Mouse (Mus musculus): ENCODE data around the gene Gm5150. TPM values are rescaled to one million over a fixed set of nuclear protein-coding genes. Genes with fewer than 3 reads are reported as not detected.
"Not testable (repeated sequence)": the region's sequence is repeated elsewhere in the genome, so short reads cannot be mapped to it uniquely, and the experiment has no call there.

The Gm5150 gene
- polyA plus RNA-seq (2015; fragmentation: Nextera tagmentation; extraction: Ambion mirVana) = 0.51 and 0.74 TPM in 2 replicates

DNA sequence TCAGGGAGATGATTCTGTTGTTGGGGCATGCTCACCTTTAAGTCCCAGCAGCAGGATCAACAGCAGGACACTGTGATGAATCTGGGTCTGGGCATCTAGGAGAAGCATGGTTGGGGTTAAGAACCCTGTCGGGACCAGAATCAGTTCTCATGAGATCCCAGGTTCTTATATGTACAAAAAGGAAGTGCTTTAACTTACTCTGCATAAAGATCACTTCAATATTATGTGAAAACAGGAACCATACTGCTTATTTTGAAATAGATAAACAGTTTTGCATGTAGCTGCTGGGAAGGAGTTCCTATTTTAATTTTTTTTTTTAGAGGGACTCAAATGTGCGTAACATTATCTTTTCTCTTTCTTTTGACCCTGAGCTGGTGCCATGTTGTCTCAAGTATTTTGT lies at the start of gene Gm5150:
TSS of gene Gm5150 (minus strand) at position 223 of the 400 bp plus-strand sequence.
- 73% methylated on average over 2 of the region's 2 CpGs for WGBS (ENCODE audit: insufficient replicate concordance)
- ATAC-seq (ENCODE audit: insufficient read depth) = no peak
- Histone ChIP-seq H3K9ac (no peak within 1 kb of the TSS), H3K27me3 (no peaks in the 10 kb centered on the region), H3K4me1 (replicated peaks) (no peaks in the 10 kb centered on the region), H3K27ac (replicated peaks) (no peak within 1 kb of the TSS), H3K36me3 (replicated peaks) (no peaks in the 10 kb centered on the region), H3K9me3 (replicated peaks) (no peaks in the 10 kb centered on the region), H3K4me3 (replicated peaks) (no peak within 1 kb of the TSS), H3K4me2 (no peak within 1 kb of the TSS)

DNA sequence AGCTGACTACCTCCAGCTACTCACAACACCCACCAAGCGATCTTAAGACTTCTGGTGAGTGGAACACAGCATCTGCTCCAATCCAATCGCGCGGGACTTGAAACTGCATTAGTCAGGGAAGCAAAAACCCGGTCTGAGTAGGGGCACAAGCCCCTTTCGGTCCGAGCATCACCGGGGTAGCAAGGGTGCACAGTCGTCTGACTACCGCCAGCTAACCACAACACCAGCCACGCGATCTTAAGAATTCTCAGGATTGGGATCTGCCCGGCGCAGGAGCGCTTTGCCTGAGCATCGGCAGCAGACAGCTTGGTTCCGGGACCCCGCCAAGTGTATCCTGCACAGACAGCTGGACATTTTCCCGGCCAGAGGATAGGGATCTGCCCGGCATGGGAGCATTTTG lies 45.5 kb upstream of the Gm5150 start:
- WGBS (ENCODE audit: insufficient replicate concordance) = 63% methylated on average over 20 of the region's 20 CpGs
- H3K9me3 ChIP-seq (replicated peaks); ATAC-seq (ENCODE audit: insufficient read depth); H3K27me3 ChIP-seq; H3K27ac ChIP-seq (replicated peaks); H3K4me3 ChIP-seq (replicated peaks); H3K9ac ChIP-seq; H3K4me1 ChIP-seq (replicated peaks); H3K4me2 ChIP-seq; H3K36me3 ChIP-seq (replicated peaks): not testable (repeated sequence)

DNA sequence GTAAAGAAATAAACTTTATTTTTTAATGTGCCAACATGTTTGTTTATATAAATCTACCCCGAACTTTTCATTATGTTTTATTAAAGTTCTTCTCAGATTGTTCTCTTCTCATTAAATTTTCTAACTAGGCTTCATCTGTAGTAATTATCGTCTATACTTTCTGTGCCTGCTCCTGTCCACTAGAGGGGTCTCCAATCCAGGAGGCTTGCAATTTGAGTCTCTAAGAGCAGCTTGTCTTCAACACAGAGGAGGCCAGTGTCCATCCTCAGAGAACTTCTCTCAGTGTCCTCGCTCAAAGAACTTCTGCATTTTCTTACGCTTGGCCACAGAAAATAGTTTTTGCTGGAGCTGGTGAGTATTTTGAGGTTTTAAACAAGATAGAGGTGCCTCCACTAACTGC lies 41.1 kb upstream of the Gm5150 start:
- no peak overlapping the region for H3K4me3 ChIP-seq (replicated peaks)
- H3K27ac ChIP-seq (replicated peaks) = no peak overlapping the region
- H3K9ac ChIP-seq = no peak overlapping the region
- no peak overlapping the region for H3K4me2 ChIP-seq
- no peaks in the 10 kb centered on the region for H3K4me1 ChIP-seq (replicated peaks)
- H3K36me3 ChIP-seq (replicated peaks) = no peaks in the 10 kb centered on the region
- H3K9me3 ChIP-seq (replicated peaks) = no peaks in the 10 kb centered on the region
- ATAC-seq (ENCODE audit: insufficient read depth) = no peak
- no peaks in the 10 kb centered on the region for H3K27me3 ChIP-seq
- 39% methylated on average over 4 of the region's 4 CpGs for WGBS (ENCODE audit: insufficient replicate concordance)

DNA sequence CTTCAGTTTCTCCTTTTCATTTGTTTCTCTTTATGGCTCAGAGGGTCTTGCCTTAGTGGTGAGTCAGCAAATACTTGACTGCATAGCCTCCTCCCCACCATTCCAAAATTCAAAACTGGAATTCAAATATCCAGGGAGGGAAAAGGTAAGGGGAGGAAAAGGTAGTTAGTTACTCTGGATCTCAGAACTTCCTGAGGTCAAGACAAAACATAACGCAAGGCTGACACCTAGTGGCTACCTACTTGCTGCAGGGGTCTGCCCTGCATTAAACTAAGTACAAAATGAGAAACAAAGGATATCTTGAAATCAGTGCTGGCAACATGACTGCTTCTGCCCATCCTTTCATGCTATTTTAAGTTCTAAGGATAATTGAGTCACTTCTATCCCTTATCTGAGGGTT lies 37.1 kb upstream of the Gm5150 start:
- WGBS (ENCODE audit: insufficient replicate concordance) = 8% methylated on average over 1 of the region's 1 CpGs
- Histone ChIP-seq H3K9ac (no peak overlapping the region), H3K4me3 (replicated peaks) (no peak overlapping the region), H3K9me3 (replicated peaks) (no peaks in the 10 kb centered on the region), H3K27ac (replicated peaks) (no peak overlapping the region), H3K4me2 (no peak overlapping the region), H3K36me3 (replicated peaks) (no peaks in the 10 kb centered on the region), H3K27me3 (no peaks in the 10 kb centered on the region), H3K4me1 (replicated peaks) (no peaks in the 10 kb centered on the region)
- ATAC-seq (ENCODE audit: insufficient read depth) = no peak

DNA sequence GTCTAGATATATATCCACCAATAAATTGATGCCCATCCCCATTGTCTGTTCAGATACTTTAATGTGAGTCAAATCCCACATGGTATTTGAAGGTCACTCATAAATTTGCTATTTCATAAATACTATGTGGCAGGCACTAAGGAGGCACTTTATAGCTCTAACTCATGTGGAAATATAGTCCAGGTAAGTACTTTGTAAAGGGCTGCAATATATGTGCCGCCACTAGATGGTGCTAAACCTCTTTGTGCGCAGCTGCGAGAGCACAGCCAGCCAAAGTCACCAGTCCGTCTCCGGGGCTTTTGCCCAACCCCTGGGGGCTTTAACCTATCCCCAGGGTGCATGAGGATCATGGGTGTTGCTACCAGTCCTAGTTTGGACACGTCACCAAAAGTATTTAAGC lies 18.8 kb upstream of the Gm5150 start:
- H3K4me2 ChIP-seq; H3K9me3 ChIP-seq (replicated peaks); H3K9ac ChIP-seq; H3K27ac ChIP-seq (replicated peaks); H3K36me3 ChIP-seq (replicated peaks); H3K27me3 ChIP-seq; ATAC-seq (ENCODE audit: insufficient read depth); H3K4me3 ChIP-seq (replicated peaks); H3K4me1 ChIP-seq (replicated peaks): not testable (repeated sequence)
- 5% methylated on average over 6 of the region's 6 CpGs for WGBS (ENCODE audit: insufficient replicate concordance)

DNA sequence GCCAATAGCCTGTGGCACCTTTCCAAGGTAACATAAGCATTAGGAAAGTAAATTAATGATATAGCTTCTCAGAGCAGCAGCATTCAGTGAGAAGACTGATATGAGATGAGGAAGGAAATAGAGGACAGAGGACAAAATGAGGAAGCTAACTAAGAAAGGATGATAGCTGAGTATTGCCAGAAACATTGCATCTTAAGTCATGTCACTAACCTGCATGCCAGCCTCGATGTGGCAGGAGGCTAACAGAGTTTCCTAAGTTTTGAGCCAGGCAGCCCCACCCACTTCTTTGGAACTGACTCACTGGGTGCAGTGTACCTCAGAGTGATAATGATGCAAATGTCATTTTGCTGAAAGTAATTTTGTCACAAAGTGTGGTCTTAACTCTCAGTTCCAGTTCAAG lies 16.0 kb upstream of the Gm5150 start:
- no peaks in the 10 kb centered on the region for H3K4me1 ChIP-seq (replicated peaks)
- H3K27ac ChIP-seq (replicated peaks) = no peak overlapping the region
- no peak for ATAC-seq (ENCODE audit: insufficient read depth)
- no peak overlapping the region for H3K4me2 ChIP-seq
- H3K9me3 ChIP-seq (replicated peaks) = no peaks in the 10 kb centered on the region
- WGBS (ENCODE audit: insufficient replicate concordance) = 26% methylated on average over 1 of the region's 1 CpGs
- H3K36me3 ChIP-seq (replicated peaks) = no peaks in the 10 kb centered on the region
- H3K9ac ChIP-seq = no peak overlapping the region
- H3K27me3 ChIP-seq = no peaks in the 10 kb centered on the region
- no peak overlapping the region for H3K4me3 ChIP-seq (replicated peaks)

DNA sequence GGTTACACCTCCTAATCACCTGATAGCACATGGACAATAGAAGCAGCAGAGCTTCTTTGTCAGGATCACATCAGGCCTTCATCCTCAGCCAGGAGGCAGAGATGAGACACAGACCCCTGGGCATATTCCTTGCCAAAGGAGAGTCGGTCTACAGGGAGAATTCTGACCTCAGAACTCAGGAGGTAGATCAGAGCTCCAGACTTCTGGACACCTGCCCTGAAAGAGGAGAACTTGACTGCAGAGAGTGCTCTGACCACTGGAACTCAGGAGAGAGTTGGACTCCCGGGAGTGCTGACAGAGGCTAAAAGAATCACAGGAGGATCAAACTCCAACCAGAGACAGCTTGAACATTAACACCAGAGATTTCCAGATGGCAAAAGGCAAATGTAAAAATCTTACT lies 8.2 kb upstream of the Gm5150 start:
- H3K4me3 ChIP-seq (replicated peaks); H3K27ac ChIP-seq (replicated peaks); H3K4me1 ChIP-seq (replicated peaks); ATAC-seq (ENCODE audit: insufficient read depth); H3K36me3 ChIP-seq (replicated peaks); H3K4me2 ChIP-seq; H3K9ac ChIP-seq; H3K9me3 ChIP-seq (replicated peaks); H3K27me3 ChIP-seq: not testable (repeated sequence)
- WGBS (ENCODE audit: insufficient replicate concordance) = 60% methylated on average over 2 of the region's 2 CpGs

DNA sequence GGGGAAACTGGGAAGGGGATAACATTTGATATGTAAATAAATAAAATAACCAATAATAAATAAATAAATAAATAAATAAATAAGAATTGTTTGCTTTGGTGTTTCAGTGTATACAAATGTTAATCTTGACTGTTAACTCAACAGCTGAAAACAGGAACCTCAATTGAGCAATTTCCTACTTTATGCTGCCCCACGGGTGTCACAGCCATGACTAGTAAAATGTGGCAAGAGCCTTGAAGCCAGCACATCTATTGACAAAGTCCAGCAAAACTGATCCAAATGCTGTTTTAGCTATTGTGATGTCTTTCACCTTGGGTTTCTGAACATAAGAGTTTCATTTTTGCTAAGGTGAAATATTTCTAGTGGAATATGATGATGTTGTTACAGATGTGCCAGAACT lies 1.6 kb upstream of the Gm5150 start:
- Histone ChIP-seq H3K4me1 (replicated peaks) (no peaks in the 10 kb centered on the region), H3K4me3 (replicated peaks) (no peak overlapping the region), H3K27ac (replicated peaks) (no peak overlapping the region), H3K4me2 (no peak overlapping the region), H3K36me3 (replicated peaks) (no peaks in the 10 kb centered on the region), H3K27me3 (no peaks in the 10 kb centered on the region), H3K9me3 (replicated peaks) (no peaks in the 10 kb centered on the region), H3K9ac (no peak overlapping the region)
- WGBS (ENCODE audit: insufficient replicate concordance) = 20% methylated on average over 1 of the region's 1 CpGs
- ATAC-seq (ENCODE audit: insufficient read depth) = no peak

DNA sequence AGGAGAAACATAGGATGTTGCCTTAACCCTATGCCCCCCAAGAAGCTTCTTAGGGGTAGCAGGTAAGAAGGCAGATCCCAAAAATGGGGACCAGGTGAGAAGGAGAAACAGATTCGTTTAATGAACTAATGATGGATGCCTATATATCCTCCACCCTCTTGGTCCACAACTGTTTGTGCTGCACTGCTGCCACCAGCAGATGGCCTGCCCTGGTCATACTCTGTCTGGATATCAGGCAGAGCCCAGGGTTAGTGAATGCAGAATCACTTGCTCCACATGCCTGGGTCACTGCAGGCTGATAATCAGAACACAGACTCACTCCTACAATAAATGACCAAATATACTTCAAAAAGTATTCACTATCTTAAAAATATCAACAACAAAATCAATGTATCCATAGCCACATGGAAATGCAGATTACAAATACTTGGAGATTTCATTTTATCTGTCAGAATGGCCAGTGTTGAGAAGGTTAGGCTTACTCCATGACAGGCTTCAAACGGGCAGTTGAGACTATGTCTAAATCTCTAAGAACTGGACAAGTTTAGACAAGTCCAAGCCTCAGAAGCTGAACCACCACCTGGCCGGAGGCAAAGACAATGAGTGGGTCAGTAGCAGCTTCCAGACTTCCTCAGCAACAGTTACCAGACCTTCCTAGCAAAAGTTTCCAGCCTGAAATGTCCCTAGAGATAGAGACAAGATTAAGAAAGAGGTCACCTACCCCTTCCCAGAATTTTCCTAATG lies 2.2 kb downstream of the Gm5150 start:
- H3K36me3 ChIP-seq (replicated peaks) = no peaks in the 10 kb centered on the region
- H3K4me2 ChIP-seq = no peak overlapping the region
- 57% methylated on average over 3 of the region's 3 CpGs for WGBS (ENCODE audit: insufficient replicate concordance)
- H3K27me3 ChIP-seq = no peaks in the 10 kb centered on the region
- H3K9ac ChIP-seq = no peak overlapping the region
- no peak overlapping the region for H3K27ac ChIP-seq (replicated peaks)
- H3K4me3 ChIP-seq (replicated peaks) = no peak overlapping the region
- no peaks in the 10 kb centered on the region for H3K9me3 ChIP-seq (replicated peaks)
- ATAC-seq (ENCODE audit: insufficient read depth) = no peak
- no peaks in the 10 kb centered on the region for H3K4me1 ChIP-seq (replicated peaks)

DNA sequence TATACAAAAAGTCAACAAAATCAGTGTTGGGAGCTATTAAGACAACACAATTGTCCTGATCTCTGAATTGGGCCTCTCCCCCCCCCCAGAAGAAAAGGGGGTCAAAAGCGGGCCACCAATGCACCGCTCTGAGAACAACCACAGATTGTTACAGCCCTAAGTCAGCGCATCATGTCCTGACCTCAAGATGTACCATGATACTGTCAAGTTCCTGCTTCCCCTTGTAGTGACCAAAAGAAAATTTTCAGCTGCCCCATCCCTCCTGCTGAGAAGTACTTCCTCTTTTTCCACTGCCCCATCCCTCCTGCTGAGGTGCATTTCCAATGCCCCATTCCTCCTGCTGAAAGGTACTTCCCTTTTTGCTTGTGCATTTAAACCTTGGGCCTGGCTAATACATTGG lies 6.8 kb downstream of the Gm5150 start:
- not testable (repeated sequence) for H3K4me2 ChIP-seq; ATAC-seq (ENCODE audit: insufficient read depth); H3K36me3 ChIP-seq (replicated peaks); H3K4me3 ChIP-seq (replicated peaks); H3K9ac ChIP-seq; H3K9me3 ChIP-seq (replicated peaks); H3K27me3 ChIP-seq; H3K4me1 ChIP-seq (replicated peaks); H3K27ac ChIP-seq (replicated peaks)
- WGBS (ENCODE audit: insufficient replicate concordance) = 67% methylated on average over 3 of the region's 3 CpGs

DNA sequence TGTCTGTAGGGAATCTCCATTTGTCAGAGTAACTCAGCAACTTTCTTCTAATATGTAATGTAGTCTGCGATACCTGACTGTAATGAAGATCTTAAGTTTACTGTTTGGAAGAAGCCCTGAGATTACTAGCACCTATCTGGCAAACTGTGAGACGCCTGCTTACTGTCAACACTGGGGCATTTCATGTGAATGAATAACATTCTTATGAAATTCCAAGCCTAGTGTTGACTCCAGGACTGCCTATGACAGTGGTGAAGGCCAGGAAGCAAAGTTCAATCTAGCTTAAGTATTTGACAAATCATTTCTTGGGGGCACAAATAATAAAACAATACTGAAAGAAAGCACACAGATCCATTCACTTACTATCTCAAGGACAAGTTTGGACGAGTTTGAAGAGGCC lies 24.0 kb downstream of the Gm5150 start:
- no peak overlapping the region for H3K4me3 ChIP-seq (replicated peaks)
- 49% methylated on average over 3 of the region's 3 CpGs for WGBS (ENCODE audit: insufficient replicate concordance)
- H3K9ac ChIP-seq = no peak overlapping the region
- H3K27me3 ChIP-seq = no peaks in the 10 kb centered on the region
- no peaks in the 10 kb centered on the region for H3K4me1 ChIP-seq (replicated peaks)
- H3K27ac ChIP-seq (replicated peaks) = no peak overlapping the region
- 0 out of 2 replicates have a peak, but pooled peaks cover 4% of the 10 kb centered on the region for H3K9me3 ChIP-seq (replicated peaks)
- no peak for ATAC-seq (ENCODE audit: insufficient read depth)
- no peak overlapping the region for H3K4me2 ChIP-seq
- no peaks in the 10 kb centered on the region for H3K36me3 ChIP-seq (replicated peaks)

DNA sequence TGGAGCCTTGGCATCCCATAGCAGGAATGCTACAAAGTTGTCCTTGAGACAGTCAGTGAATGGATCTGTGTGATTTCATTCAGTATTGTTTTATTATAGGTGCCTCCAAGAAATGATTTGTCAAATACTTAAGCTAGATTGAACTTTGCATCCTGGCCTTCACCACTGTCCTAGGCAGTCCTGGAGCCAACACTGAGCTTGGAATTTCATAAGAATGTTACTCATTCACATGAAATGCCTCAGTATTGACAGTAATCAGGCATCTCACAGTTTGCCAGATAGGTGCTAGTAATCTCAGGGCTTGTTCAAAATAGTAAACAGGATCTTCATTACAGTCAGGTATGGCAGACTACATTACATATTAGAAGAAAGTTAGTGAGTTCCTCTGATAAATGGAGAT lies 49.3 kb downstream of the Gm5150 start:
- no peaks in the 10 kb centered on the region for H3K27me3 ChIP-seq
- H3K27ac ChIP-seq (replicated peaks) = no peak overlapping the region
- ATAC-seq (ENCODE audit: insufficient read depth) = no peak
- H3K4me2 ChIP-seq = no peak overlapping the region
- no peak overlapping the region for H3K4me3 ChIP-seq (replicated peaks)
- no peaks in the 10 kb centered on the region for H3K36me3 ChIP-seq (replicated peaks)
- H3K4me1 ChIP-seq (replicated peaks) = no peaks in the 10 kb centered on the region
- no peak overlapping the region for H3K9ac ChIP-seq
- H3K9me3 ChIP-seq (replicated peaks) = no peaks in the 10 kb centered on the region

Data from liver, embryonic 15.5 days (tissue).